Mouse (Mus musculus) small intestine, adult 2 months (tissue): ENCODE measurements around the gene Gria3. TPM values are rescaled to one million over a fixed set of nuclear protein-coding genes. Genes with fewer than 3 reads are reported as not detected.

Experiments used
- H3K27ac ChIP-seq: fragments of 200-500 bp; 2 replicates; pipeline ENCODE4 v1.5.1; 2012; ENCODE audit warnings: low read depth, low read length, control low read depth, inconsistent platforms; ENCODE audit not compliant: insufficient read depth
- H3K27me3 ChIP-seq: fragments of 200-500 bp; 2 replicates; pipeline ENCODE4 v1.6.1; 2012; ENCODE audit warnings: mild to moderate bottlenecking, moderate library complexity, low read length, inconsistent platforms; ENCODE audit not compliant: control insufficient read depth, insufficient read depth
- H3K36me3 ChIP-seq: fragments of 200-500 bp; 2 replicates; pipeline ENCODE4 v1.6.1; 2012; ENCODE audit warnings: mild to moderate bottlenecking, low read length, control low read depth, inconsistent platforms; ENCODE audit not compliant: control insufficient read depth, insufficient read depth
- H3K4me1 ChIP-seq: fragments of 200-500 bp; 2 replicates; pipeline ENCODE4 v1.6.1; 2012; ENCODE audit warnings: low read length, inconsistent platforms, mixed read lengths; ENCODE audit not compliant: control insufficient read depth, insufficient read depth, insufficient read length
- H3K4me3 ChIP-seq: fragments of 200-500 bp; 2 replicates; pipeline ENCODE4 v1.5.1; 2012; ENCODE audit warnings: low read depth, mild to moderate bottlenecking, control low read depth, inconsistent platforms, low read length, moderate library complexity
- CTCF ChIP-seq: fragments of 200-500 bp; IDR thresholded peaks from 2 replicates; pipeline ENCODE4 v1.5.1; 2012; ENCODE audit warnings: low read depth, mild to moderate bottlenecking, control low read depth, inconsistent platforms, low read length, moderate library complexity, mixed read lengths; ENCODE audit not compliant: insufficient replicate concordance, insufficient read length; ENCODE audit errors: extremely low read depth
- POLR2A ChIP-seq: fragments of 200-500 bp; IDR thresholded peaks from 2 replicates; pipeline ENCODE4 v1.6.1; 2012; ENCODE audit warnings: low read depth, mild to moderate bottlenecking, control low read depth, inconsistent platforms, low read length, moderate library complexity
- WGBS: fragments of 180-500 bp; shearing (Covaris S2); methylation state at CpG from one replicate; pipeline ENCODE4 v1.1.7; 2018; 5-methylcytosine and 5-hydroxymethylcytosine counted together
- polyA plus RNA-seq: library from polyadenylated mRNA; depleted of rRNA; stranded (reverse); fragments of >200 nt; gene quantifications from 2 replicates; pipeline ENCODE4 v1.2.3, GENCODE M21; 2012; rRNA removed

The Gria3 gene
- 0.15 and 0.23 TPM in 2 replicates for polyA plus RNA-seq

- Histone ChIP-seq H3K27ac (no peak within 1 kb of the TSS), H3K36me3 (no peaks in the 10 kb centered on the region)
Observed at GRCm38 (mm10) chrX:41400058-41400904, at the start of gene Gria3. Gene Gria3 (plus strand): TSS chrX:41400854.

GRCm38 (mm10) chrX:41387086-41387485 is 13.6 kb upstream of the Gria3 start:
- no peaks in the 10 kb centered on the region for H3K4me1 ChIP-seq
- H3K4me3 ChIP-seq: no peak overlapping the region
- no peaks in the 10 kb centered on the region for H3K36me3 ChIP-seq
- TF ChIP-seq CTCF: no peak
- TF ChIP-seq POLR2A: no peak
- 67% methylated on average over 7 of the region's 7 CpGs for WGBS
- no peaks in the 10 kb centered on the region for H3K27me3 ChIP-seq
- no peak overlapping the region for H3K27ac ChIP-seq

More at GRCm38 (mm10) chrX:41400058-41400904, at the start of gene Gria3:
- WGBS: 14% methylated on average over 21 of the region's 21 CpGs
- H3K27me3 ChIP-seq: 0 out of 2 replicates have a peak, but pooled peaks cover 5% of the 10 kb centered on the region
- no peaks in the 10 kb centered on the region for H3K4me1 ChIP-seq
- H3K4me3 ChIP-seq: peak within 1 kb of the TSS; percentile 48
- TF ChIP-seq POLR2A: no peak
- TF ChIP-seq CTCF: no peak

GRCm38 (mm10) chrX:41389079-41389478 is 11.6 kb upstream of the Gria3 start:
- Histone ChIP-seq H3K4me3 (no peak overlapping the region), H3K27me3 (no peaks in the 10 kb centered on the region), H3K27ac (no peak overlapping the region), H3K4me1 (no peaks in the 10 kb centered on the region), H3K36me3 (no peaks in the 10 kb centered on the region)
- WGBS: 97% methylated on average over 1 of the region's 1 CpGs
- TF ChIP-seq CTCF (no peak), POLR2A (no peak)

- Histone ChIP-seq H3K27me3 (0 out of 2 replicates have a peak, but pooled peaks cover 5% of the 10 kb centered on the region), H3K4me3 (no peak overlapping the region), H3K36me3 (no peaks in the 10 kb centered on the region), H3K4me1 (no peaks in the 10 kb centered on the region), H3K27ac (no peak overlapping the region)
- TF ChIP-seq CTCF (no peak), POLR2A (no peak)
Observed at GRCm38 (mm10) chrX:41398482-41398881, 2.2 kb upstream of the Gria3 start.

GRCm38 (mm10) chrX:41401186-41401585 is 532 bp downstream of the Gria3 start:
- Histone ChIP-seq H3K36me3 (no peaks in the 10 kb centered on the region), H3K4me1 (no peaks in the 10 kb centered on the region), H3K27me3 (0 out of 2 replicates have a peak, but pooled peaks cover 5% of the 10 kb centered on the region), H3K4me3 (peak overlapping the region; percentile 48), H3K27ac (no peak overlapping the region)
- WGBS: 15% methylated on average over 16 of the region's 17 CpGs
- TF ChIP-seq POLR2A: no peak
- no peak for TF ChIP-seq CTCF

- no peaks in the 10 kb centered on the region for H3K36me3 ChIP-seq
- H3K4me3 ChIP-seq: peak overlapping the region; percentile 48
- 17% methylated on average over 20 of the region's 20 CpGs for WGBS
- H3K27me3 ChIP-seq: 0 out of 2 replicates have a peak, but pooled peaks cover 5% of the 10 kb centered on the region
- H3K27ac ChIP-seq: no peak overlapping the region
- no peaks in the 10 kb centered on the region for H3K4me1 ChIP-seq
- TF ChIP-seq POLR2A (no peak), CTCF (no peak)
Observed at GRCm38 (mm10) chrX:41401590-41402240, 1.1 kb downstream of the Gria3 start.

GRCm38 (mm10) chrX:41402656-41403055 is 2.0 kb downstream of the Gria3 start:
- Histone ChIP-seq H3K36me3 (no peaks in the 10 kb centered on the region), H3K27me3 (0 out of 2 replicates have a peak, but pooled peaks cover 5% of the 10 kb centered on the region), H3K4me1 (no peaks in the 10 kb centered on the region), H3K4me3 (no peak overlapping the region), H3K27ac (no peak overlapping the region)
- TF ChIP-seq CTCF (no peak), POLR2A (no peak)
- 47% methylated on average over 6 of the region's 6 CpGs for WGBS
